Mouse (Mus musculus) adrenal gland, adult 18-20 months (tissue): Measurements from ENCODE around the gene Mars. TPM values are rescaled to one million over a fixed set of nuclear protein-coding genes. Genes with fewer than 3 reads are reported as not detected.

Experiments
- DNase-seq, 2 experiments: peaks; one replicate each; pipeline ENCODE4 v3.0.0; 2021 to 2022; ENCODE audit warnings: low spot score in 2 of 2
- total RNA-seq, 2 experiments: library from RNA; stranded (reverse); gene quantifications; 1 replicate in 1 of 2; 2 replicates in 1 of 2; pipeline ENCODE4 v1.2.3; 2021

The Mars gene
- total RNA-seq, 2 experiments from 2014 or later, result 80.9 to 98.6 TPM

DNA sequence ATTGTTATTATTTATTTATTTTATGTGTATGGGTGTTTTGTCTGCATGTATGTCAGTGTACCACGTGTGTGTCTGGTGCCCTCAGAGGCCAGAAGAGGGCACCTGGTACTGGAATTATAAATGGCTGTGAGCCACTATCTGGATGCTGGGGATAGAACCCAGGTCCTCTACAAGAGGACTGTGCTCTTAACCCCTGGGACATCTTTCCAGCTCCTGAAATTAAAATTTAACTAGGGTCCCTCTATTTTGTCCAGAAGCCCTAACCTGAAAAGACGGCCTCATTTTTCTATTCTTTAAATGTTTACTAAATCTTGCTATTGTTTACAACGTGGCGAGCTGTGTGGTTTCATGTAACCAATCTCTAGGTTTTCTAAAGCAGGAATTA, 45.9 kb downstream of the Mars start:
- no peak for DNase-seq

DNA sequence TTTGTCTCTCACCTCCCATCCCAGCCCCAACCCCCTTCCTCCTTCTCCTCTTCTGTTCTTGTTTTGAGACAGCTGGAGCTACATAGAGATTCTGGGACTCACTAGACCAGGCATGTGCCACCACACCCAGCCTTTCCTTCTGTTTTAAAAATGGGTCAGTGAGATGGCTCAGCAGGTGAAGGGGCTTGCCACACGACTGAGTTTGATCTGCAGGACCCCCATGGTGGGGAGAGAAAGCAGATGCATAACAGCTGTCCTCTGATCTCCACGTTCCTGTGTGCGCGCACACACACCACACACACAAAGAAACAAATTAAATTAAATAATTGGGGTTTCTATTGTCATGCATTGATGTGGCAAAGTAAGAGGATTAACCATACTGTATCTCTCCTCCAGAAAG, 46.6 kb downstream of the Mars start:
- no peak for DNase-seq

DNA sequence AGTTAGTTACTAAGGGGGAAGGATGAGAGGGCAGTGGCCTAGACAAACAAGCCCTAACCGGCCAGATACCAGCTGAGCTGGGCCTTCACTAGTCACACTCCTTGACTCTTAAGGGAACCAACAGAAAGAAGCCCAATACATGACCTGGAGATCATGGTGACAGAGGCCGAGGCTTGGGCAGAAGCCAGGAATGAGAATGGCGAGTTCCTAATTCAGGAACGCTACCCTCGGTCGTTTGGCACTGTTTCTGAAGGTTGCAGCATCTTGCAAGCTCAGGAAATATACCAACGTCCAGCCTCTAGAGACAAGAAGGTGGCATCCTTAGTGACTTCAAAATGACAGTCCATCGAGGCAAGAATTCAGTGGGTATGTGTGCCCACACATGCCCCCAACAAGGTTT, 47.2 kb downstream of the Mars start:
- DNase-seq, result no peak

DNA sequence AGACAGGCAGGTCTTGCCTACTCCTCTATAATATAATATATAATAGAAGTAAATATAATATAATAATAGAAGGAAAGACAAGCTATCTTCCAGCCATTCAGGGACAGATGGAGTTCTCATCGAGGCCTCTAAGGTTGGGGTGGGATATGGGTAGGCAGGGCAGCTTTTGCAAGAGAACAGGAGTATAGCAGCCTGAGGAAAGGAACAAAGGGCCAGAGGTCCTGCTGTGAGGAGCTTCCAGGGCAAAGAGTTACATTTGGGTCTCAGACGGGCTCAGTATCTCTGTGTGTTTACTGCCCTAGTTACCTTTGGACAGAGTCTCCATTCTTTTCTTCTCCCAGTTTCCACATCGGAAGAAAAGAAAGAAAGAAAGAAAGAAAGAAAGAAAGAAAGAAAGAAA, 48.0 kb downstream of the Mars start:
- no peak for DNase-seq

DNA sequence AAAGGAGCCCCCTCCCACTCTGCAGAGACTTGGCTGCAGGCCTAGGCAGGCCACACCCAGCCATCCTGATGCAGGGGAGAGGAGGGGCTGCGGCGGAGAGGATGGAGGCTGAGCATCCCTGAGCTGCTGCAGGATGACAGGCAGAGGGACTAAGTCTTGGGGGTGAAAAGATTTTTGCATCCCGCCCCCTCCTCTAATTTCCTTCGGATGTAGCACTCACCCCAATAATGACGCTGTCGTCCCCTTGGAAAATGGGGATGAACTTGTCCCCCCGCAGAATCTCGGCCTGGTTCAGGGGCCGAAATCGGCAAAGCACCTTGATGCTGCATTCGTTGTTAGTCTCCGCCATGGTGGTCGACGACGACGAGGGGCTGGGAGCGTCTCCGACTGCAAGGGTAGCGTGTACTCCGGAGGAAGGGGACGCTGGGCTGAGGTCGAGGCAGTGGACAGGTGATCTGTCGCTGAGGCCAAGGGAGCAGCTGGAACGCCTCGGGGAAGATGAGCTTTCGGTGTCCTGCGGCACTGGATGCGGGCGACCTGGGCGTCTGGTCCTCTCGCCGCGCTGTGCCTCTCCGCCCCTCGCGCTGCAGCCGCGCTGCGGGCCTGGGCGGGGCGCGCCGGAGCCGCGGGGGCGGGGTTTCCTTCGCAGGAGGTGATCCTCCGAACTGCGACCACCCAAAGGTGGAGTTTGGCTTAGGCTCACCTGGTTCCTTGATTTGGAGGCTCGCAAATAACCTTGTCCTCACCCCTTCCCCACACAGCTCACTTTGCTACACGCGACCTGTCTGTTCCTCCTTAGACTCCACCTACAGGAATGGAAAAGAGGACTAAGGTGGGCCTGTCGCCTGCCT, 48.8 kb downstream of the Mars start, which contains the start of gene Kif5a:
Kif5a (minus strand) TSS at position 801 of the 851 bp plus-strand sequence.
- DNase-seq, result peak; percentile 46 to 47

DNA sequence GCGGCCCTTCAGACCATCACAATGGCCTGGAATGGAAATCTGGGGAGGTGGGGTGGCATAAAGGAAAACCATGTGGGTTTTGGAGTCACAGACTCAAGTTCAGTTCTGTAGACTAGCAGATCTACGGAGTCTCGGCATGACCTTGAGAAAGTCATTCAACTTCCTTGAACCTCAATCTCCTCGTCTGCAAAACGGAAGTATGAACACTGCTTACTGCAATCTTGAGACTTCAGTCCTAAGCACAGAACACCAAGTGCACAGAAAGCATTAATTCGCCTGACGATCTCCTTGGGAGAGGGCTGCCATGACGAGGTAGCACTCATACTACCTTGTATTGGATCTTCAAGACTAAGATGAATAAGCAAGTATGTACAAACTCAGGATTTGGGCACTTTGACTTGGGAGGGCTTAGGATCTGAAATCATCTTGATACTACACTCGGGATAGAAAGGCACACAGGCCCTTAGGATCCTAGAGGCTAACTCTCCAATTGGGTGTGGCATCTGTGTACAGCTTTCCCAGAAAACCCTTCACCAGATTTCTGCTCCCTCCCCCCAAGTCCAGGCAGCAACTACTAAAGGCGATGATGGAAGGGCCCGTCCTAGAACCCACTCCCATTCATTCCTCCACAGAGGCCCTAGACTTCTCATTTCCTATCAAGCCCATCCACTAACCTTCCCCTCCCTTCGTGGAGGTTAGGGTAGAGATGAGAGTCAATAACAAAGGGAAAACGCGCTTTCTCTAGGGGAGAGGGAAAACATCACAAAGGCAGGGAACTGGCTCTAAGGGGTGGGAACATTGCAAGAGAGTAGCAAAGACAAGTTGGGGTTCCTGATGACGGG, 49.7 kb downstream of the Mars start:
- no peak for DNase-seq

DNA sequence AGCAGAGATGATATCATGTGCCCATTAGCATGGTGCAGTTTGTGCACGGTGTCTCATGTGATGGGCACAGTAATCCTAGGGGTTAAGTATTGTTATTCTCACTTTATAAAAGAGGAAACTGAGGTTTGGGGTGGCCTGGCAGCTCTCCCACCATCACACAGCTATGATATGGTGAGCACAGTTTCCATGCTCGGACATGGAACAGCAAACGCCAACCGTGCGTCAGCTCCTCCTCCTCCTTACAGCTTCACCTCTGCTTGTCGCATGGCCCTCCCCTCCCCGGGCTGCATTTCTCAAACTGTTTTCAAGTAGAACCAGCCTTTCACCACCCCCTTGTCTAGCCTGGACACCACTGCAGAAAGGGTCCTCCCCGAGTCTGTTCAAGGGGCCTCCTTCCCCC, 53.1 kb downstream of the Mars start:
- no peak for DNase-seq

DNA sequence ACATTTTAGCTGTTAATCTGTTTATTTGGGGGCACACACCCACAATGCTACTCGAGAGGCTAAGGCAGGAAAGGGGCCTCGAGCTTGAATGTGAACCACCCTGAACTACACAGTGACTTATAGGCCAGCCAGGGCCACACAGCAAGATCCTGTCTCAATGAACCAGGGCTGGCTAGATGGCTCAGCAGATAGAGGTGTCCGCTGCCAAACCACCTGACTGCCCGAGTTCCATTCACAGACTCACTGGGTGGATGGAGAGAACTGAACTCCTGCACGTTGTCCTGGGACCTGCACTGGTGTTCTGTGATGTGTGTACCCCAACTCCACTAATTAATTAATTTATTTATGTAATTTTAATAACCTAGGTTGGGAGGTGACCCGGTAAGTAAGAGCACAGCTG, 53.8 kb downstream of the Mars start:
- no peak for DNase-seq

DNA sequence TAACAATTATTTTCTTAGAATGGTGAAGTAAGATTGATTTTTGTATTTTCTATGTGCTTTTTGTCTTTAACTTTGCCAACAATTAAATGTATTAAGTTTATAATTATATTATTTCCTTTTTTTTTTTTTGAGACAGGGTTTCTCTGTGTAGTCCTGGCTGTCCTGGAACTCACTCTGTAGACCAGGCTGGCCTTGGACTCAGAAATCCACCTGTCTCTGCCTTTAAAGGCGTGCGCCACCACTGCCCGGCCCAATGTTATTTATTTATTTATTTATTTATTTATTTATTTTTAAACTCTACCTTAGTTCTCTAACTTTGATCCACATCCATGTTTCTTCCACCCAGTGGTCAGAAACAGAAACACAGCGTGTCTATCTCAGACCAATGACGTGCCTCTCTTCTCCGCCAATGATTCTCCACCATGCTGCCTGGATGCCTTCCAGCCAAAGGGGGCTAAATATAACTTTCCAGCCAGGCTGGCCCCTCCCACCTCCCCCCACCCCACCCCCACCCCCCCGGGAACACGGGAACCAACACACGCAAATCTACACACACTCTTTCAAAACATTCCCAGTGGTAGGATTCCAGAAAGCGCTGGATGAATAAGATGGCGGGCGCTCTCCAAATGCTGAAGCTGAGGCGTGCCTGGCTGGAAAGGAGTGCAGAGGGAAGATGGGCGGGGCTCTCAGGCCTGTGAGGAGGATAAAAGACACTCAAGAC, 55.8 kb downstream of the Mars start:
- peak; percentile 27 to 37 for DNase-seq

DNA sequence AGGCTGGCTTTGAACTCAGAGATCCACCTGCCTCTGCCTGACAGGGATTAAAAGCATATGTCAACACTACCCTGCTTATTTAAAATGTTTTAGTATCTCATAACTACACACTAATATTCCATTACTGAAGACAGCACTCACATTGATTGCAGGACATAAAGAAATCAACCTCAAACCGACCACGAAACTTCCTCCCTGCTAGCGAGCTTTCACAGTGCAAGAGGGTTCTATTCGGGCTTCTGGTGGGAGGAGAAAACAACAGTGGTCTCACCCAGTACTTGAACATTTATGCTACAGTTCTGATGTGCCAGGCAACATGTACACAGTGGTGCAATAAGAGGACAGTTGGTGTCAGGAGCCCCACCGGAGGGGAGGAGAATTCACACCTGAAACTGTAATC, 60.8 kb downstream of the Mars start:
- DNase-seq, result no peak

Other genes with a start within 250 kb of the Mars start
- 100 to 1,000 TPM; 138 to 172 TPM for gene Cdk4, start 248.3 kb downstream of the Mars start, total RNA-seq
- 100 to 1,000 TPM; 106 to 107 TPM for gene Tspan31, start 241.5 kb downstream of the Mars start, total RNA-seq
- 1 to 10 TPM; 3.1 to 3.2 TPM for gene Agap2, start 236.5 kb downstream of the Mars start, total RNA-seq
- 100 to 1,000 TPM; 114 to 147 TPM for gene Os9, start 190.7 kb downstream of the Mars start, total RNA-seq
- gene B4galnt1, start 146.6 kb downstream of the Mars start, total RNA-seq, result 1 to 10 TPM; 7.8 to 8.6 TPM
- gene Slc26a10, start 131.1 kb downstream of the Mars start, total RNA-seq, result 1 to 10 TPM; 1.1 to 1.8 TPM
- 10 to 100 TPM; 18.8 to 20.3 TPM for gene Arhgef25, start 121.7 kb downstream of the Mars start, total RNA-seq
- 10 to 100 TPM; 63.0 to 67.6 TPM for gene Dtx3, start 116.1 kb downstream of the Mars start, total RNA-seq
- gene Pip4k2c, start 100.2 kb downstream of the Mars start, total RNA-seq, result 10 to 100 TPM; 41.5 to 44.7 TPM
- gene Kif5a, start 48.4 kb downstream of the Mars start, total RNA-seq, result 1 to 10 TPM; 5.4 to 8.0 TPM
- gene Dctn2, start 45.4 kb downstream of the Mars start, total RNA-seq, result 100 to 1,000 TPM; 143 to 159 TPM
- gene Mbd6, start 22.8 kb downstream of the Mars start, total RNA-seq, result 10 to 100 TPM; 38.9 to 45.4 TPM
- gene Arhgap9, start 10.2 kb upstream of the Mars start, total RNA-seq, result 1 to 10 TPM; 1.7 to 2.9 TPM
- 1 to 10 TPM; 3.3 to 4.1 TPM for gene Gli1, start 30.2 kb upstream of the Mars start, total RNA-seq
- not detected for gene Inhbe, start 42.6 kb upstream of the Mars start, total RNA-seq
- not detected for gene Inhbc, start 58.6 kb upstream of the Mars start, total RNA-seq
- 100 to 1,000 TPM; 104 to 117 TPM for gene R3hdm2, start 68.5 kb upstream of the Mars start, total RNA-seq
- 1 to 10 TPM; 1.1 to 1.9 TPM for gene Stac3, start 189.9 kb upstream of the Mars start, total RNA-seq
- gene Ndufa4l2, start 203.2 kb upstream of the Mars start, total RNA-seq, result 10 to 100 TPM; 36.0 to 55.3 TPM
- 10 to 100 TPM; 38.6 to 46.5 TPM for gene Shmt2, start 210.7 kb upstream of the Mars start, total RNA-seq
- 10 to 100 TPM in 1 of 2 experiments, 1 to 10 TPM in 1; 6.9 to 12.6 TPM for gene Nxph4, start 222.8 kb upstream of the Mars start, total RNA-seq